Mouse (Mus musculus): ENCODE measurements at regions not wholly inside any gene's neighbourhood (a gene's known extent, or its start where the extent isn't known, plus 50 kb on each side); places are given as distances from the start of the nearest gene placed in this dataset.

- Histone ChIP-seq H3K9me3 (replicated peaks) (no peaks in the 10 kb centered on the region), H3K9ac (no peak overlapping the region), H3K4me3 (no peak overlapping the region), H3K4me2 (replicated peaks) (no peak overlapping the region), H3K4me1 (no peaks in the 10 kb centered on the region), H3K27me3 (no peaks in the 10 kb centered on the region), H3K27ac (no peak overlapping the region), H3K36me3 (no peaks in the 10 kb centered on the region)
- 89% methylated on average over 8 of the region's 8 CpGs for WGBS
- ATAC-seq (ENCODE audit: low FRiP score), result no peak
Measured at GRCm38 (mm10) chr13:114237391-114237790, 150.7 kb downstream of the Ndufs4 start.

GRCm38 (mm10) chr13:114235892-114236291 lies 152.2 kb downstream of the Ndufs4 start:
- Histone ChIP-seq H3K4me3 (no peak overlapping the region), H3K9ac (no peak overlapping the region), H3K4me1 (no peaks in the 10 kb centered on the region), H3K27ac (no peak overlapping the region), H3K4me2 (replicated peaks) (no peak overlapping the region), H3K36me3 (no peaks in the 10 kb centered on the region), H3K27me3 (no peaks in the 10 kb centered on the region), H3K9me3 (replicated peaks) (no peaks in the 10 kb centered on the region)
- 78% methylated on average over 4 of the region's 4 CpGs for WGBS
- ATAC-seq (ENCODE audit: low FRiP score), result no peak

DNA sequence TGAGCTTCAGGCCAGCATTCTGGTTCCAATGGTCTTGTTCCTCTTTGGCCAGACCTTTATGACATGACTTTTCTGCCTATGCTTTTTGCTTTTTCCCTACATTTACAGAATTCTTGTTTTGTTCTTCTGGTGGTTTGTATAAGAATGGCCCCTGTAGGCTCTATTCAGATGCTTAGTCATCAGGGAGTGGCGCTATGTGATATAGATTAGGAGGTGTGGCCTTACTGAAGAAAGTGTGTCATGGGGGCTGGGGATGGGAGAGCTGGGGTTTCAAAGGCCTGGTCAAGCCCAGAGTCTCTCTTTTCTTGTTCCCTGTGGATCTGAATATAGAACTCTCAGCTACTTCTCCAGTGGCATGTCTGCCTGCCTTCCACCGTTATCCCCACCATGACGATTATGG lies 155.9 kb downstream of the Ndufs4 start:
- Histone ChIP-seq H3K4me1 (no peaks in the 10 kb centered on the region), H3K27me3 (0 out of 2 replicates have a peak, but pooled peaks cover 2% of the 10 kb centered on the region), H3K4me3 (no peak overlapping the region), H3K36me3 (no peaks in the 10 kb centered on the region), H3K9me3 (replicated peaks) (no peaks in the 10 kb centered on the region), H3K27ac (no peak overlapping the region), H3K9ac (no peak overlapping the region), H3K4me2 (replicated peaks) (no peak overlapping the region)
- no peak for ATAC-seq (ENCODE audit: low FRiP score)
- WGBS, result 91% methylated on average over 3 of the region's 3 CpGs

- no peaks in the 10 kb centered on the region for H3K9me3 ChIP-seq (replicated peaks)
- no peaks in the 10 kb centered on the region for H3K4me1 ChIP-seq
- H3K36me3 ChIP-seq, result no peaks in the 10 kb centered on the region
- H3K27me3 ChIP-seq, result peaks cover 2% of the 10 kb centered on the region; the same call in 1 of the 2 replicates
- H3K9ac ChIP-seq, result no peak overlapping the region
- WGBS, result 86% methylated on average over 4 of the region's 4 CpGs
- no peak for ATAC-seq (ENCODE audit: low FRiP score)
- H3K4me2 ChIP-seq (replicated peaks), result no peak overlapping the region
- H3K27ac ChIP-seq, result no peak overlapping the region
- H3K4me3 ChIP-seq, result no peak overlapping the region
Measured at GRCm38 (mm10) chr13:114230557-114230956, 157.5 kb downstream of the Ndufs4 start.

DNA sequence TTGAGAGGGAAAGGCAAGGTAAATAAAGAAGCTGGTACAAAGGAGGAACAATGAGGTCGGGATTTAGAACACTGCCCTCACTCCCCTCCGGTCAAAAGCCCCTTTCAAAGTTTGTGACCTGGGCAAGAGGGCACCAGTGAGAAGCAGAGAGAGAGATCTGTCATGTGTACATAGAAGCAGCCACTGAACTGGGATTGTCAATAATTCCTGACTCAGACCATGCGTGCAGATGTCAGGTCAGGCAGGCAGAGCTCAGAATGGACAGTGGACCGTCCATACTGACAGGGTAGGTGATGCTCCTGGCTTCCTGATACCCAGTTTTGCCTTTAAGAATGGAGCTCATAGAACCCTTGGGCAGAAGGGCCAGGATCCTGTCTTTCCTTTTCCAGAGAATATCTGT lies 161.0 kb downstream of the Ndufs4 start:
- 46% methylated on average over 4 of the region's 4 CpGs for WGBS
- no peak overlapping the region for H3K27ac ChIP-seq

GRCm38 (mm10) chr13:114226291-114226925 lies 161.7 kb downstream of the Ndufs4 start:
- 42% methylated on average over 7 of the region's 7 CpGs for WGBS
- Histone ChIP-seq H3K9me3 (replicated peaks) (no peaks in the 10 kb centered on the region), H3K4me2 (replicated peaks) (no peak overlapping the region), H3K4me1 (no peaks in the 10 kb centered on the region), H3K27me3 (peaks cover 2% of the 10 kb centered on the region; the same call in 1 of the 2 replicates), H3K36me3 (no peaks in the 10 kb centered on the region), H3K4me3 (no peak overlapping the region), H3K27ac (no peak overlapping the region), H3K9ac (no peak overlapping the region)
- ATAC-seq (ENCODE audit: low FRiP score), result peak; percentile 18; the same call in 1 of the 2 replicates

More for the DNA sequence above, 161.0 kb downstream of the Ndufs4 start:
- no peak overlapping the region for H3K4me2 ChIP-seq (replicated peaks)
- no peak overlapping the region for H3K9ac ChIP-seq
- no peak for ATAC-seq (ENCODE audit: low FRiP score)
- H3K4me1 ChIP-seq, result no peaks in the 10 kb centered on the region
- no peaks in the 10 kb centered on the region for H3K9me3 ChIP-seq (replicated peaks)
- no peaks in the 10 kb centered on the region for H3K36me3 ChIP-seq
- no peak overlapping the region for H3K4me3 ChIP-seq
- H3K27me3 ChIP-seq, result peaks cover 2% of the 10 kb centered on the region; the same call in 1 of the 2 replicates

DNA sequence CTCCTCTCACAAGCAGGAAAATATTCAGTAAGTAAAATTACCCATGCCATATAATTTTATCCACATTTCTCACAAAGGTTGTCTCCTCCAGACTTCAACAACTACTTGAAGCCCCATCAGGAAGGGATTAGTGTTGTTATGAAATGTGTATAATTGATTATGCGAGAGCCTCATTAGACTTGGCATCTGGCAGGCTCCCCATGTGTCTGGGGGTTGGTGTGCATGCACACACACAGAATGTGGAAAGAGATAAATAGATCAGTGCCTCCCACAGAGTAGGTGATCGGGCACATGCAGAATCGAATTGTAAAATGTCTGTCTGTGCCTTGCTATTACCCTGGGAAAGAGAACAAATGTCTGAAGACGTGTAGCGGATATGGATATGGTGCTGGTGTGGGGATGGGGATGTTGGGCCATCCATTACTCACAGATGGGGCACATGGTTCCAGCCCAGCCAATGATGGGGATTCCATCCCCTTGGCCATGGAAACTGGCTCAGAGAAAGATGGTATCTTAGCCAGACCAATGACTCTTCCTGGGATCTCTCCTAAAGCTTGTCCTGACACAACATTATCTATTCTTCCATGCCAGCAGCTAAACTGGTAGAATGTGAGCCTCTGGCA lies 168.1 kb downstream of the Ndufs4 start:
- H3K9ac ChIP-seq, result no peak overlapping the region
- H3K4me3 ChIP-seq, result no peak overlapping the region
- ATAC-seq (ENCODE audit: low FRiP score), result peak; percentile 54
- H3K9me3 ChIP-seq (replicated peaks), result no peaks in the 10 kb centered on the region
- no peak overlapping the region for H3K4me2 ChIP-seq (replicated peaks)
- H3K27ac ChIP-seq, result no peak overlapping the region
- H3K36me3 ChIP-seq, result no peaks in the 10 kb centered on the region
- 69% methylated on average over 5 of the region's 5 CpGs for WGBS
- no peaks in the 10 kb centered on the region for H3K27me3 ChIP-seq
- peaks cover 3% of the 10 kb centered on the region; the same call in 1 of the 2 replicates for H3K4me1 ChIP-seq

DNA sequence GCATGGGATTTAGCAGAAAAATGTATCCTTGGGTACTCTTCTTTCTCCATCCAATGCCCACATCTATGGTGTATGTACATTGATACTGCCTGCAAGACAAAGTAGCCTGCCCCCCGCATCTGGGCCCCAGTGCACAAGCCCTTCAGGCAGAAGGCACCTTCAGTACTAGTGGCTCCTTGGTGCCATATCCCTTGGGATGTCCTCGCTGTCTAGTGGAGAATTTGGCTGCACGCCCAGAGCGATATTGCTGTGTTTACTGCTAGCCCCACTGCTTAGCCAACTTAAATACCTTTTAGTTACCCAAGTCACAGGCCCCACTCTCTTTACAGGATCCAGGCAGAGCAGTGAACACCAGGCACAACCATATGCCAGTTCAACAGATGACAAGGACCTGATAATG lies 173.0 kb downstream of the Ndufs4 start:
- H3K27ac ChIP-seq, result no peak overlapping the region
- 89% methylated on average over 4 of the region's 4 CpGs for WGBS
- ATAC-seq (ENCODE audit: low FRiP score), result no peak
- peaks cover 2% of the 10 kb centered on the region; the same call in 1 of the 2 replicates for H3K4me1 ChIP-seq
- H3K9me3 ChIP-seq (replicated peaks), result no peaks in the 10 kb centered on the region
- no peak overlapping the region for H3K4me2 ChIP-seq (replicated peaks)
- no peak overlapping the region for H3K4me3 ChIP-seq
- H3K36me3 ChIP-seq, result no peaks in the 10 kb centered on the region
- no peaks in the 10 kb centered on the region for H3K27me3 ChIP-seq
- H3K9ac ChIP-seq, result no peak overlapping the region

Data from hindbrain, embryonic 12.5 days (tissue).